Mouse (Mus musculus) activated CD4-positive, CD25-positive, alpha-beta regulatory T cell, adult 4 months (primary cell): ENCODE measurements around the gene Olfr1388. TPM values are rescaled to one million over a fixed set of nuclear protein-coding genes. Genes with fewer than 3 reads are reported as not detected.
"Not testable (repeated sequence)": the region's sequence is repeated elsewhere in the genome, so short reads cannot be mapped to it uniquely, and the experiment has no call there.

Source experiments
- ATAC-seq: one replicate; pipeline ENCODE4 v1.8.0; 2017
- polyA plus RNA-seq, 2 experiments: library from polyadenylated mRNA; unstranded; fragments of 100-300 nt; shearing (Covaris generic); gene quantifications; one replicate each; pipeline ENCODE4 v1.2.1; 2017

The Olfr1388 gene
- not detected for polyA plus RNA-seq

- ATAC-seq = no peak
Observed at GRCm38 (mm10) chr11:49436411-49436810, at the start of gene Olfr1388. TSS of gene Olfr1388 (plus strand) at chr11:49436624.

GRCm38 (mm10) chr11:49392707-49393106 lies 43.7 kb upstream of the Olfr1388 start:
- not testable (repeated sequence) for ATAC-seq

- ATAC-seq = no peak
Observed at GRCm38 (mm10) chr11:49406784-49407183, 29.6 kb upstream of the Olfr1388 start.

- no peak for ATAC-seq
Observed at GRCm38 (mm10) chr11:49410540-49410939, 25.9 kb upstream of the Olfr1388 start.

GRCm38 (mm10) chr11:49422767-49423166 lies 13.7 kb upstream of the Olfr1388 start, which contains the start of gene Olfr1389:
TSS of gene Olfr1389 (plus strand) at chr11:49423067.
- ATAC-seq = no peak

- no peak for ATAC-seq
Observed at GRCm38 (mm10) chr11:49425257-49425927, 11.0 kb upstream of the Olfr1388 start.

- ATAC-seq = no peak
Observed at GRCm38 (mm10) chr11:49429641-49430040, 6.8 kb upstream of the Olfr1388 start.

- ATAC-seq = no peak
Observed at GRCm38 (mm10) chr11:49455043-49455442, 18.6 kb downstream of the Olfr1388 start, which contains the start of gene Olfr1387. TSS of gene Olfr1387 (plus strand) at chr11:49455343.

GRCm38 (mm10) chr11:49464746-49465145 lies 28.3 kb downstream of the Olfr1388 start, which contains the start of gene Olfr1386:
TSS of gene Olfr1386 (plus strand) at chr11:49465046.
- not testable (repeated sequence) for ATAC-seq

GRCm38 (mm10) chr11:49485973-49486372 lies 49.5 kb downstream of the Olfr1388 start:
- ATAC-seq = no peak

GRCm38 (mm10) chr11:49488770-49489169 lies 52.3 kb downstream of the Olfr1388 start, which contains the start of gene Olfr1385:
TSS of gene Olfr1385 (plus strand) at chr11:49489070.
- not testable (repeated sequence) for ATAC-seq

Other genes starting within 250 kb of the Olfr1388 start
- not detected for gene Btnl9, start 249.5 kb upstream of the Olfr1388 start, polyA plus RNA-seq
- 10 to 100 TPM; 47.9 to 54.3 TPM for gene Zfp62, start 233.3 kb upstream of the Olfr1388 start, polyA plus RNA-seq
- gene Mgat1, start 192.4 kb upstream of the Olfr1388 start, polyA plus RNA-seq = 10 to 100 TPM; 55.3 to 85.9 TPM
- gene Olfr1393, start 158.3 kb upstream of the Olfr1388 start, polyA plus RNA-seq = not detected
- not detected for gene Olfr1392, start 151.3 kb upstream of the Olfr1388 start, polyA plus RNA-seq
- not detected for gene Olfr10, start 131.9 kb upstream of the Olfr1388 start, polyA plus RNA-seq
- gene Olfr1391, start 113.9 kb upstream of the Olfr1388 start, polyA plus RNA-seq = not detected
- not detected for gene Olfr1390, start 101.4 kb upstream of the Olfr1388 start, polyA plus RNA-seq
- gene Olfr1389, start 13.6 kb upstream of the Olfr1388 start, polyA plus RNA-seq = not detected
- under 1 TPM in 1 of 2 experiments, not detected in 1; 0.16 TPM for gene Olfr1387, start 18.7 kb downstream of the Olfr1388 start, polyA plus RNA-seq
- not detected for gene Olfr1386, start 28.4 kb downstream of the Olfr1388 start, polyA plus RNA-seq
- under 1 TPM in 1 of 2 experiments, not detected in 1; 0.17 TPM for gene Olfr1385, start 52.4 kb downstream of the Olfr1388 start, polyA plus RNA-seq
- gene Olfr1384, start 70.1 kb downstream of the Olfr1388 start, polyA plus RNA-seq = not detected
- not detected for gene Olfr1383, start 83.0 kb downstream of the Olfr1388 start, polyA plus RNA-seq
- gene Olfr1382, start 91.6 kb downstream of the Olfr1388 start, polyA plus RNA-seq = not detected
- not detected for gene Olfr1381, start 106.8 kb downstream of the Olfr1388 start, polyA plus RNA-seq
- not detected for gene Olfr1380, start 120.3 kb downstream of the Olfr1388 start, polyA plus RNA-seq
- not detected for gene Flt4, start 172.6 kb downstream of the Olfr1388 start, polyA plus RNA-seq
- gene Scgb3a1, start 227.0 kb downstream of the Olfr1388 start, polyA plus RNA-seq = under 1 TPM in 1 of 2 experiments, not detected in 1; 0.97 TPM